Mouse (Mus musculus) lung, embryonic 15.5 days (tissue): Measurements from ENCODE around the gene Ctc1. TPM values are rescaled to one million over a fixed set of nuclear protein-coding genes. Genes with fewer than 3 reads are reported as not detected.
"Not testable (repeated sequence)": the region's sequence is repeated elsewhere in the genome, so short reads cannot be mapped to it uniquely, and the experiment has no call there.

Experiments
- ATAC-seq: fragments of 200-750 bp; cut with Nextera tagmentation; 2 replicates; pipeline ENCODE4 v1.8.0; 2017; ENCODE audit warnings: moderate number of reproducible peaks, borderline replicate concordance; ENCODE audit not compliant: low FRiP score, low TSS enrichment; ENCODE audit errors: extremely low read depth
- H3K27ac ChIP-seq: fragments of 300-500 bp; sonication (generic); 2 replicates; pipeline ENCODE4 v1.5.1; 2015; ENCODE audit warnings: moderate library complexity, mild to moderate bottlenecking, inconsistent platforms
- H3K27me3 ChIP-seq: fragments of 300-500 bp; sonication (generic); 2 replicates; pipeline ENCODE4 v1.6.1; 2015; ENCODE audit warnings: inconsistent platforms
- H3K36me3 ChIP-seq: fragments of 300-500 bp; sonication (generic); 2 replicates; pipeline ENCODE4 v1.6.1; 2015; ENCODE audit warnings: inconsistent platforms
- H3K4me1 ChIP-seq: fragments of 300-500 bp; sonication (generic); 2 replicates; pipeline ENCODE4 v1.6.1; 2015; ENCODE audit warnings: inconsistent platforms
- H3K4me2 ChIP-seq: fragments of 300-500 bp; sonication (generic); 2 replicates; pipeline ENCODE4 v1.6.1; 2015; ENCODE audit warnings: inconsistent platforms, mild to moderate bottlenecking, moderate library complexity
- H3K4me3 ChIP-seq: fragments of 300-500 bp; sonication (generic); 2 replicates; pipeline ENCODE4 v1.5.1; 2015; ENCODE audit warnings: mild to moderate bottlenecking, inconsistent platforms
- H3K9ac ChIP-seq: fragments of 300-500 bp; sonication (generic); 2 replicates; pipeline ENCODE4 v1.6.1; 2015; ENCODE audit warnings: inconsistent platforms
- H3K9me3 ChIP-seq: fragments of 300-500 bp; sonication (generic); 2 replicates; pipeline ENCODE4 v1.6.1; 2016; ENCODE audit warnings: inconsistent platforms
- WGBS: fragments of 180-500 bp; shearing (Covaris S2); methylation state at CpG from one replicate; pipeline ENCODE4 v1.1.7; 2015; 5-methylcytosine and 5-hydroxymethylcytosine counted together
- polyA plus RNA-seq: library from polyadenylated mRNA; unstranded; fragments of >200 nt; fragmentation: Nextera tagmentation; extraction: Ambion mirVana; gene quantifications from 2 replicates; pipeline ENCODE4 v1.2.1, GENCODE M21; 2015

Gene Ctc1
- polyA plus RNA-seq: 53.3 and 54.7 TPM in 2 replicates

DNA sequence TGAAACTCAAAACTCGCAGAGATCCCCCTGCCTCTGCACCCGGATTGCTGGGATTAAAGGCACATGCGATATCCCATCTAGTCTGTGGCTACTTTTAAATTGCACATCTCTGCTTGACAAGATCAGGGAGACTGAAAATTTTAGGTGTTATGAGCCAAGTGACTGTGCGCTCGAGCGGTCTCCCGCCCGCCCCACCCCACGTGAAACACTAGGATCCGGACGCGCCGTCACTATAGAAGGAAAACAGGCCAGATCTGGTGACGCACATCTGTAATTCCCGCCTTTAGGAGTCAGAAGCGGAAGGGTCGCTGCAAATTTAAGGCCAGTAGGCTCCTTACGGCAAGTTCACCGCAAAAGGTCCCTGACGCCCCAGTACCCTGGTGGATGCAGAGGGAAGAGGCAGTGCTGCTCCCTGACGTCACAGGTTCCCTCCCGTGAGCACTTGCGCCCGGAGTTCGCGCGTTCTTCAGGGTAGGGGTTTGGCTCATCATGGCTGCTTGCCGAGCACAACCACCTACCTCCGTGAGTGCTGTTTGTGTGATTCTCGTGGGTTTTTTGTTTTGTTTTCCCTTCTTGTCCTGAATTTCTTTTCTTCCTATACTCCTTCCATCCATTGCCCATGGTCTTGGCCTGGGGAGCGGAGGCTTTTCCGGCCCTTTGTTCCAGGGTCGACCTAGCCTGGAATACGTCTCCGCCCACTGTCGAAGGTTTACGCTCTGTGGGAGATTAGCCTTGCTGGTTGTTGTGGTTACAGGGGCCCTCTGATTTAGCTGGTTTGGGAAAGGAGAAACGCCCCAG is at the start of gene Ctc1:
Gene Ctc1, plus strand, starts transcription at position 268 of the 798 bp plus-strand sequence.
- peak; percentile 94 for ATAC-seq
- Histone ChIP-seq H3K27me3 (no peaks in the 10 kb centered on the region), H3K27ac (peak within 1 kb of the TSS; percentile 93), H3K4me2 (peak within 1 kb of the TSS; percentile 73), H3K36me3 (peaks cover under 1% of the 10 kb centered on the region), H3K9ac (peak within 1 kb of the TSS; percentile 83), H3K9me3 (no peaks in the 10 kb centered on the region), H3K4me1 (peaks cover 17% of the 10 kb centered on the region), H3K4me3 (peak within 1 kb of the TSS; percentile 68)
- WGBS: 2% methylated on average over 38 of the region's 38 CpGs

DNA sequence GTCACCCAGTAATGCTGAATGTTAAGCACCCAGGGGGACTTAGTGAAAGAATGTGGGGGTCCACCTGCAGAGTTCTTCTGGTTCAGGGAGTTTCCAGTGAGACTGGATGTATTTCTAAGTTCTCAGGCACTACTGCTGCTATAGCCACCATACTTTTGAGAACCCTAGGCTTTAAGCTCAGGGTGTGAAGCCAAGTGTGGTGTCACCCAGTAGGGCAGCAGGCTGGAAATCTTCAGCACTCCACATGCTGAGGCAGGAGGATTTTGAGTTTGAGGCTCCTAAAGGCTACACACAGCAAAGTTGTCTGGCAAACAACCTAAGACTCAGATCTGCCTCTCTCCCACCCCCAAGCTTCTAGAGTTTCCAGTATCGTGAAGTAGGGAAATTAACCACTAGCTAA is 49.2 kb upstream of the Ctc1 start:
- Histone ChIP-seq H3K9me3 (no peaks in the 10 kb centered on the region), H3K4me1 (peaks cover 25% of the 10 kb centered on the region), H3K9ac (no peak overlapping the region), H3K4me2 (no peak overlapping the region), H3K4me3 (no peak overlapping the region), H3K36me3 (no peaks in the 10 kb centered on the region), H3K27me3 (no peaks in the 10 kb centered on the region), H3K27ac (no peak overlapping the region)
- 17% methylated on average over 1 of the region's 1 CpGs for WGBS
- no peak for ATAC-seq

DNA sequence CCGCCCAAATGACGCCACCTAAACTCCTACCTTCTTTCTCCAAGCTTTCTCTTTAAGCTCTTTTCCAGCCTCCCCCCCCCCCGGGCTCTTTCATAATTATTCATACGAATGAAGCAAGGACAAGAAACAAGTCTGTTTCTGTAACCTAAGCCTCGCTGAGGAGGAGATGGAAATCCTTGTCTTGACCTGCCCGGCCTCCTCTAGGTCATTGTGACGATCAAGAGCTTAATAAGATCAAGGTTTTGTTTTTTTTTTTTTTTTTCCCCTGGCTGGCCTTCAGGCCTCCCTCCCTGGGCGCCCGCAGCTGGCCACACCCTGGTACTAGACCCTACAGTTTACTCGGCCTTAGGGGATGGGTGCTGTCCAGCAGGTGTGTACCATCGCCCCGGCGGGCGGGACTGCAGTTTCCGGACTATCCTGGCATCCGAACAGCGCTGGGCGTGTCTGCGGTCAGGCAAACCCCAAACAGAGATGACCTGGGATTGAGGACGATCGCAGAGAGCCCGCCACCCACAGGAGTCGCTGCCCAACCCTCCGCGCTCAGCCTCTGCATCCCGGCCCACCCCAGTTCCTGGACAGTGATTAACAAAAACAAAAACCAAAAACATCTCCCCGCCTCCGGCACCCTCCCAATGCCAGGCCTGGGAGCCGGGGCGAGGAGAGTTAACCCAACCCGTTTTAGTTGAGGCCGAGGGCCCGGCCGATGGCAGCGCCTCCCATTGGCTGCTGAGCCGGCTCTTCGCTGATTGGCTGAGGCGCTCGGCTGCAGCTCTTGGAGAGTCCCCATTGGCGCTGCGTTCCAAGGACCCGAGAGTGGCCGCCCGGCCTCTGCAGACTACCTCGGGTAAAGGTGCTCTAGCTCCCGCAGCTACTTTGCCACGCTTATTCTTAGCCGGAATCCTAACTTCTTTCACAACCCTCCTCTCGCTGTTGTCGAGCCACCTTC is 48.1 kb upstream of the Ctc1 start, which contains the start of gene Slc25a35:
Gene Slc25a35, plus strand, starts transcription at position 795 of the 946 bp plus-strand sequence.
- peaks cover 34% of the 10 kb centered on the region for H3K4me1 ChIP-seq
- WGBS: under 1% methylated on average over 50 of the region's 50 CpGs
- no peaks in the 10 kb centered on the region for H3K36me3 ChIP-seq
- no peaks in the 10 kb centered on the region for H3K9me3 ChIP-seq
- H3K9ac ChIP-seq: peak within 1 kb of the TSS; percentile 52
- ATAC-seq: peak; percentile 96
- no peaks in the 10 kb centered on the region for H3K27me3 ChIP-seq
- H3K4me3 ChIP-seq: peak within 1 kb of the TSS; percentile 61
- H3K27ac ChIP-seq: peak within 1 kb of the TSS; percentile 58
- peak within 1 kb of the TSS; percentile 90 for H3K4me2 ChIP-seq

DNA sequence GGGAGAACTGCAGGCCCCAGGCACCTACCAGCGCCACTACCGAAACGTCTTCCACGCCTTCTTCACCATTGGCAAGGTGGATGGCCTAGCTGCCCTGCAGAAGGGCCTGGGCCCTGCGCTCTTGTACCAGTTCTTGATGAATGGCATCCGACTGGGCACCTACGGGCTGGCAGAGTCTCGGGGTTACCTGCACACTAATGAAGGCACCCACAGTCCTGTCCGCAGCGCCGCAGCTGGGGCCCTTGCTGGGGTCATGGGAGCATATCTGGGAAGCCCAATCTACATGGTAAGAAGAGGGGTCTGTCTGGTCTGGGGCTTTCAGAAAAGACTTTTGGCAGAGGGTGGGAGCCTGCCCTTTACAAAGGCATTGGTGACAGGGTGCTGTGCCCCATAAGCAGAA is 47.0 kb upstream of the Ctc1 start:
- H3K4me2 ChIP-seq: peak overlapping the region; percentile 90; the same call in 1 of the 2 replicates
- WGBS: 80% methylated on average over 11 of the region's 11 CpGs

GRCm38 (mm10) chr11:68970232-68970631 is 45.5 kb upstream of the Ctc1 start:
- Histone ChIP-seq H3K27me3 (no peaks in the 10 kb centered on the region), H3K36me3 (no peaks in the 10 kb centered on the region), H3K9me3 (no peaks in the 10 kb centered on the region), H3K4me1 (peaks cover 44% of the 10 kb centered on the region), H3K27ac (no peak overlapping the region), H3K4me3 (no peak overlapping the region), H3K9ac (no peak overlapping the region), H3K4me2 (no peak overlapping the region)
- ATAC-seq: no peak
- WGBS: 49% methylated on average over 4 of the region's 4 CpGs

More for the DNA sequence above, 47.0 kb upstream of the Ctc1 start:
- no peak overlapping the region for H3K27ac ChIP-seq
- no peak overlapping the region for H3K4me3 ChIP-seq
- peaks cover 38% of the 10 kb centered on the region for H3K4me1 ChIP-seq
- no peaks in the 10 kb centered on the region for H3K9me3 ChIP-seq
- no peaks in the 10 kb centered on the region for H3K36me3 ChIP-seq
- no peak overlapping the region for H3K9ac ChIP-seq
- H3K27me3 ChIP-seq: no peaks in the 10 kb centered on the region
- ATAC-seq: no peak

- Histone ChIP-seq H3K4me3 (peak overlapping the region; percentile 49), H3K4me2 (peak overlapping the region; percentile 71), H3K4me1 (peaks cover 36% of the 10 kb centered on the region), H3K9ac (peak overlapping the region; percentile 37; the same call in 1 of the 2 replicates)
- H3K27ac ChIP-seq, H3K9me3 ChIP-seq, H3K36me3 ChIP-seq, H3K27me3 ChIP-seq: not testable (repeated sequence)
- ATAC-seq: peak; percentile 87; the same call in 1 of the 2 replicates
- WGBS: under 1% methylated on average over 38 of the region's 38 CpGs
Measured at GRCm38 (mm10) chr11:68973250-68974058, 42.3 kb upstream of the Ctc1 start.

DNA sequence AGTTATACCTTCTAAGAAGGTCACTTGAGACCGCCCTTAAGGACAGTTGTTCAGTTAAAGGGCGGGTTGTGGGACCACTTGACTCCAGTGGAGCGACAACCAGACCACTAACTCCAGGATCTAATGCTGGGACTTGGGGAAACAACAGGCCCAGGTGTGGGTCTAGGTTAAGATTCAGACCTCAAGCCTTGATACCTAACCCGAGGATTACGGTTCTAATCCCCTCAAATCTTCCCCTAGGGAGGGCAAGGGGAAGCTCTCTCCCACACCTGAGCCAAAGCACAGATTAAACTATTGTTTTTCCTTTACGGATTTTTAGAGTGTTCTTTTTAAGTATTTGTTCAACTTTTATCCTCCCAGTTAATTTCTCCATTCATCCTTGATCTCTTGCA is 41.7 kb upstream of the Ctc1 start:
- Histone ChIP-seq H3K36me3 (no peaks in the 10 kb centered on the region), H3K4me3 (peak overlapping the region; percentile 49), H3K27me3 (no peaks in the 10 kb centered on the region), H3K27ac (no peak overlapping the region), H3K4me2 (peak overlapping the region; percentile 71), H3K4me1 (peaks cover 33% of the 10 kb centered on the region), H3K9me3 (no peaks in the 10 kb centered on the region), H3K9ac (peak overlapping the region; percentile 37; the same call in 1 of the 2 replicates)
- WGBS: 27% methylated on average over 6 of the region's 6 CpGs
- ATAC-seq: no peak

GRCm38 (mm10) chr11:68975085-68975484 is 40.6 kb upstream of the Ctc1 start, which contains the start of gene Rangrf:
TSS of gene Rangrf (minus strand) at chr11:68975185.
- WGBS: 73% methylated on average over 7 of the region's 7 CpGs

GRCm38 (mm10) chr11:68975601-68976000 is 40.1 kb upstream of the Ctc1 start:
- 90% methylated on average over 1 of the region's 1 CpGs for WGBS
- no peaks in the 10 kb centered on the region for H3K9me3 ChIP-seq
- H3K4me3 ChIP-seq: no peak overlapping the region
- H3K9ac ChIP-seq: no peak overlapping the region
- no peaks in the 10 kb centered on the region for H3K27me3 ChIP-seq
- no peak overlapping the region for H3K4me2 ChIP-seq
- H3K36me3 ChIP-seq: no peaks in the 10 kb centered on the region
- no peak for ATAC-seq
- peaks cover 26% of the 10 kb centered on the region for H3K4me1 ChIP-seq
- H3K27ac ChIP-seq: no peak overlapping the region

More at GRCm38 (mm10) chr11:68975085-68975484, 40.6 kb upstream of the Ctc1 start, which contains the start of gene Rangrf:
- Histone ChIP-seq H3K27me3 (no peaks in the 10 kb centered on the region), H3K4me3 (peak within 1 kb of the TSS; percentile 49), H3K27ac (no peak within 1 kb of the TSS), H3K4me2 (peak within 1 kb of the TSS; percentile 71), H3K9ac (0 out of 2 replicates have a peak within 1 kb of the TSS, but pooled peaks have one; percentile 37), H3K36me3 (no peaks in the 10 kb centered on the region), H3K9me3 (no peaks in the 10 kb centered on the region), H3K4me1 (peaks cover 31% of the 10 kb centered on the region)
- ATAC-seq: no peak

GRCm38 (mm10) chr11:68979320-68979733 is 36.4 kb upstream of the Ctc1 start:
- peak overlapping the region; percentile 41; the same call in 1 of the 2 replicates for H3K27ac ChIP-seq
- no peak for ATAC-seq

DNA sequence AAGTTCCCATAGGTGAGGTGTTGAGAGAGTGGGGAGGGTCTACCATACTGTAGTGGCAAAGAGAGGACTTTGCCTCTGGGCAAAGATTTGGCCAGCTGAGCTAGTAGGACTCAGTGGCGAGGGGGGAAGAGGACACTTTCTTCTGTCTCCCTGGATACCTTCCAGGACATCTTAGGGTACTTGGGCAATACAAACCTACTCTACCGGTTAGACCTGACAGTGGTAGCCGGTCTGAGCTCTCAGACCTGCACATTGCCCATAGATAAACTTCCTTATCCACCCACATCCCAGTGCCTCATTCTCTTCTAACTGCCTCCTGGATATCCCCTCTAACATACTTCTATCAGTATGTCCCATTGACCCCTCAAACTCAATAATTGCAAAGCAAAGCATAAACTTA is 34.8 kb upstream of the Ctc1 start:
- H3K4me3 ChIP-seq: no peak overlapping the region
- peaks cover 2% of the 10 kb centered on the region; the same call in 1 of the 2 replicates for H3K36me3 ChIP-seq
- H3K4me2 ChIP-seq: no peak overlapping the region
- peaks cover 9% of the 10 kb centered on the region; the same call in 1 of the 2 replicates for H3K4me1 ChIP-seq
- H3K9ac ChIP-seq: no peak overlapping the region
- no peak for ATAC-seq
- WGBS: 54% methylated on average over 3 of the region's 3 CpGs
- no peak overlapping the region for H3K27ac ChIP-seq
- H3K27me3 ChIP-seq: no peaks in the 10 kb centered on the region
- H3K9me3 ChIP-seq: no peaks in the 10 kb centered on the region

More at GRCm38 (mm10) chr11:68979320-68979733, 36.4 kb upstream of the Ctc1 start:
- Histone ChIP-seq H3K4me2 (no peak overlapping the region), H3K36me3 (no peaks in the 10 kb centered on the region), H3K9ac (no peak overlapping the region), H3K4me3 (no peak overlapping the region), H3K9me3 (no peaks in the 10 kb centered on the region), H3K27me3 (no peaks in the 10 kb centered on the region), H3K4me1 (peaks cover 9% of the 10 kb centered on the region)
- WGBS: 46% methylated on average over 5 of the region's 5 CpGs
